Comparison of ENCODE assay signal across 15 mouse cellular contexts in genomic region chr1:155394829-155395228, GRCm38 (mm10). TPM values are rescaled to one million over a fixed set of nuclear protein-coding genes. Genes with fewer than 3 reads are reported as not detected.
A peak's percentile ranks its signal among the peaks of the same experiment; 100 is the strongest.
DNase-seq lines count a peak whose midpoint lies in the region; ATAC-seq and TF ChIP-seq lines count a peak whose summit lies in the region.
"Had no signal": no experiment of that assay in that cellular context is flagged by ENCODE, and none has a peak within 500 bp of the region (broad histone marks: within the 10 kb centered on the region; RNA-seq: fewer than 3 reads in every experiment).

No protein-coding gene starts in this region.

- H3K4me3 ChIP-seq in hindbrain, postnatal 0 days (ENCODE audit: low read length) = no peak overlapping the region
- no peak overlapping the region for H3K4me3 ChIP-seq in hindbrain, embryonic 10.5 days
- H3K4me3 ChIP-seq: embryonic facial prominence, embryonic 13.5 days; forebrain, embryonic 12.5 days; heart, embryonic 13.5 days; midbrain, embryonic 13.5 days had no signal

- H3K4me2 ChIP-seq in hindbrain, postnatal 0 days (ENCODE audit: low read depth, low read length) = no peak overlapping the region
- H3K4me2 ChIP-seq: embryonic facial prominence, embryonic 13.5 days; forebrain, embryonic 12.5 days; heart, embryonic 13.5 days; lung, embryonic 14.5 days; midbrain, embryonic 13.5 days had no signal

- TF ChIP-seq CTCF in hindbrain, postnatal 0 days (IDR thresholded peaks at IDR 0.05; ENCODE audit: low read depth) = no peak
- TF ChIP-seq CTCF in brain, embryonic 14.5 days (IDR thresholded peaks at IDR 0.05; ENCODE audit: borderline replicate concordance, extremely low read depth, insufficient read depth, insufficient read length) = no peak

- no peak overlapping the region for H3K9ac ChIP-seq in hindbrain, postnatal 0 days (replicated peaks; ENCODE audit: low read length)
- H3K9ac ChIP-seq: embryonic facial prominence, embryonic 13.5 days; forebrain, embryonic 12.5 days; heart, embryonic 13.5 days; lung, embryonic 14.5 days; midbrain, embryonic 13.5 days had no signal

- H3K27me3 ChIP-seq in hindbrain, postnatal 0 days (ENCODE audit: insufficient read depth, low read length) = no peaks in the 10 kb centered on the region
- no peaks in the 10 kb centered on the region for H3K27me3 ChIP-seq in hindbrain, embryonic 10.5 days (ENCODE audit: insufficient read depth, poor library complexity, severe bottlenecking)
- H3K27me3 ChIP-seq: embryonic facial prominence, embryonic 13.5 days; forebrain, embryonic 12.5 days; heart, embryonic 13.5 days; midbrain, embryonic 13.5 days had no signal

- no peaks in the 10 kb centered on the region for H3K9me3 ChIP-seq in hindbrain, postnatal 0 days (ENCODE audit: low read length)
- H3K9me3 ChIP-seq in hindbrain, embryonic 10.5 days = no peaks in the 10 kb centered on the region
- H3K9me3 ChIP-seq: embryonic facial prominence, embryonic 13.5 days; forebrain, embryonic 12.5 days; heart, embryonic 13.5 days; midbrain, embryonic 13.5 days had no signal

- WGBS in hindbrain, postnatal 0 days = 65% methylated on average over 6 of the region's 6 CpGs
- 91% methylated on average over 6 of the region's 6 CpGs for WGBS in hindbrain, embryonic 10.5 days

- no peak for TF ChIP-seq POLR2A in brain, embryonic 14.5 days (IDR thresholded peaks at IDR 0.05; ENCODE audit: borderline replicate concordance, extremely low read depth, insufficient read depth, insufficient read length, poor library complexity, severe bottlenecking)

- H3K27ac ChIP-seq in hindbrain, postnatal 0 days = no peak overlapping the region
- H3K27ac ChIP-seq in hindbrain, embryonic 10.5 days = no peak overlapping the region
- H3K27ac ChIP-seq: embryonic facial prominence, embryonic 13.5 days; forebrain, embryonic 12.5 days; heart, embryonic 13.5 days; midbrain, embryonic 13.5 days had no signal

- ATAC-seq in hindbrain, postnatal 0 days = no peak
- ATAC-seq: inflammation-experienced regulatory T-cells, adult 6 months; midbrain, embryonic 13.5 days had no signal

- no peaks in the 10 kb centered on the region for H3K4me1 ChIP-seq in hindbrain, postnatal 0 days (ENCODE audit: insufficient read depth, low read length)
- H3K4me1 ChIP-seq in hindbrain, embryonic 10.5 days (replicated peaks) = no peaks in the 10 kb centered on the region
- H3K4me1 ChIP-seq: embryonic facial prominence, embryonic 13.5 days had no signal

- peak; percentile 67 to 73 for DNase-seq in cerebellum, postnatal 14 days
- no peak for DNase-seq in cerebellum, adult 9-11 months
- DNase-seq in hindbrain, postnatal 0 days (ENCODE audit: low spot score) = peak; percentile 43
- no peak for DNase-seq in hindbrain, embryonic 10.5 days (ENCODE audit: low spot score)
- peak; percentile 54 for DNase-seq in brain, embryonic 14.5 days (ENCODE audit: low read depth)
- DNase-seq in thymus, postnatal 0 days (ENCODE audit: low spot score) = peak; percentile 74
- no peak for DNase-seq in lung, postnatal 36 days
- DNase-seq in adrenal gland, adult 18-20 months (ENCODE audit: low spot score in 2 of 2) = no peak
- DNase-seq: kidney, adult 9 months; lung, embryonic 14.5 days had no signal

- H3K36me3 ChIP-seq in hindbrain, postnatal 0 days (ENCODE audit: insufficient read depth, low read length) = no peaks in the 10 kb centered on the region
- no peaks in the 10 kb centered on the region for H3K36me3 ChIP-seq in hindbrain, embryonic 10.5 days
- H3K36me3 ChIP-seq: embryonic facial prominence, embryonic 13.5 days; forebrain, embryonic 12.5 days; midbrain, embryonic 13.5 days had no signal

RNA-seq across cellular contexts. Expression of gene Xpr1, which starts 22.4 kb away (rescaled TPM):
- 107 and 126 TPM in 2 replicates for total RNA-seq in hindbrain, postnatal 0 days (2014; rRNA removed)
- polyA plus RNA-seq in hindbrain, postnatal 0 days (2015; fragmentation: Nextera tagmentation; extraction: Ambion mirVana) = 28.5 and 33.8 TPM in 2 replicates
- polyA plus RNA-seq in hindbrain, embryonic 10.5 days (2016; fragmentation: Nextera tagmentation; extraction: Ambion mirVana) = 9.5 and 14.1 TPM in 2 replicates
- polyA plus RNA-seq in brain, embryonic 14.5 days (2012; rRNA removed) = 88.8 and 125 TPM in 2 replicates
- 4.9 and 7.2 TPM in 2 replicates for polyA plus RNA-seq in thymus, postnatal 0 days (2015; fragmentation: Nextera tagmentation; extraction: Ambion mirVana)
- total RNA-seq in adrenal gland, adult 18-20 months (2021) = 10 to 100 TPM; 31.6 to 43.2 TPM

Comparison
In these comparisons a context has a peak if more than half of its experiments do, and no peak if none do; other contexts are left out.
1. DNase-seq: peak in cerebellum, postnatal 14 days (2 of 2), hindbrain, postnatal 0 days (single experiment), brain, embryonic 14.5 days (single experiment) and thymus, postnatal 0 days (single experiment); none in cerebellum, adult 9-11 months (single experiment), hindbrain, embryonic 10.5 days (single experiment), lung, postnatal 36 days (single experiment) and adrenal gland, adult 18-20 months (0 of 2).